Mouse (Mus musculus) small intestine, adult 2 months (tissue): ENCODE measurements around the gene Ess2.

Experiments used
- CTCF ChIP-seq: fragments of 200-500 bp; IDR thresholded peaks from 2 replicates; pipeline ENCODE4 v1.5.1; 2012; ENCODE audit warnings: low read depth, mild to moderate bottlenecking, control low read depth, inconsistent platforms, low read length, moderate library complexity, mixed read lengths; ENCODE audit not compliant: insufficient replicate concordance, insufficient read length; ENCODE audit errors: extremely low read depth
- POLR2A ChIP-seq: fragments of 200-500 bp; IDR thresholded peaks from 2 replicates; pipeline ENCODE4 v1.6.1; 2012; ENCODE audit warnings: low read depth, mild to moderate bottlenecking, control low read depth, inconsistent platforms, low read length, moderate library complexity

DNA sequence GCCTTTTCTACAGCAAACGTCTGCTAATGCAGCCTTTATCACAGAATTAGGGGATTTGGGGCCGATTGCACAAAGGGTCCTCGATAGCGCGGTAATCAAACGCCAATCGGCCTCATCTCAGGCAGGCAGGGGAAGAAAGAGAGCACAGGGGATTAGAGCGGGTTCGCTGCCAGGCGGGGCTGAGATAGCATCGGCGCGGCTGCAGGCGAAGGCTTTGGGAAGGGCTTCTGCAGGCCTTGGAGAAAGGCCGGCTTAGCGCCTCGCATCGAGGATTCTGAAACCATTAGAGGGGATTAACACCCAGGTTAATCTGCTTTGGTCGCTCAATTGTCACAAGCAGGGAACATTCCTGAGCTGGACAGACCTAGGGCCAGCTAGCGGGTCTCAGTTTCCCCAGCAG is 9.4 kb upstream of the Ess2 start:
- TF ChIP-seq CTCF (no peak), POLR2A (no peak)
